Mouse (Mus musculus) lung, adult 18-20 months (tissue): ENCODE measurements around the gene Mgam.
"Not testable (repeated sequence)": the region's sequence is repeated elsewhere in the genome, so short reads cannot be mapped to it uniquely, and the experiment has no call there.

Experiments used
- DNase-seq, 2 experiments: peaks; one replicate each; pipeline ENCODE4 v3.0.0; 2022; ENCODE audit warnings: mixed read lengths in 2 of 2

The Mgam gene

GRCm38 (mm10) chr6:40739545-40739944, 110.9 kb downstream of the Mgam start:
- no peak for DNase-seq

GRCm38 (mm10) chr6:40749030-40749429, 120.4 kb downstream of the Mgam start:
- not testable (repeated sequence) for DNase-seq

- DNase-seq: no peak
Observed at GRCm38 (mm10) chr6:40755948-40756347, 127.3 kb downstream of the Mgam start.

- DNase-seq: not testable (repeated sequence)
Observed at GRCm38 (mm10) chr6:40757346-40757745, 128.7 kb downstream of the Mgam start.

GRCm38 (mm10) chr6:40774656-40775055, 146.0 kb downstream of the Mgam start:
- DNase-seq: no peak

GRCm38 (mm10) chr6:40778458-40778857, 149.8 kb downstream of the Mgam start:
- no peak for DNase-seq

GRCm38 (mm10) chr6:40783637-40784036, 155.0 kb downstream of the Mgam start:
- DNase-seq: no peak

- no peak for DNase-seq
Observed at GRCm38 (mm10) chr6:40784378-40784777, 155.7 kb downstream of the Mgam start.

GRCm38 (mm10) chr6:40795077-40795812, 166.6 kb downstream of the Mgam start:
- DNase-seq: no peak

- no peak for DNase-seq
Observed at GRCm38 (mm10) chr6:40818237-40818902, 189.7 kb downstream of the Mgam start.
